Mouse (Mus musculus) CD4-positive helper T cell, adult 2 months (primary cell): Measurements from ENCODE around the gene Ssh3.
A peak's percentile ranks its signal among the peaks of the same experiment; 100 is the strongest.
"Not testable (repeated sequence)": the region's sequence is repeated elsewhere in the genome, so short reads cannot be mapped to it uniquely, and the experiment has no call there.

Experiments
- DNase-seq: peaks from one replicate; pipeline ENCODE4 v3.0.0-alpha.2; 2012; ENCODE audit warnings: low read depth, missing footprints, low spot score

Gene Ssh3

GRCm38 (mm10) chr19:4296611-4297010 is 27.6 kb upstream of the Ssh3 start:
- peak; percentile 11 for DNase-seq

DNA sequence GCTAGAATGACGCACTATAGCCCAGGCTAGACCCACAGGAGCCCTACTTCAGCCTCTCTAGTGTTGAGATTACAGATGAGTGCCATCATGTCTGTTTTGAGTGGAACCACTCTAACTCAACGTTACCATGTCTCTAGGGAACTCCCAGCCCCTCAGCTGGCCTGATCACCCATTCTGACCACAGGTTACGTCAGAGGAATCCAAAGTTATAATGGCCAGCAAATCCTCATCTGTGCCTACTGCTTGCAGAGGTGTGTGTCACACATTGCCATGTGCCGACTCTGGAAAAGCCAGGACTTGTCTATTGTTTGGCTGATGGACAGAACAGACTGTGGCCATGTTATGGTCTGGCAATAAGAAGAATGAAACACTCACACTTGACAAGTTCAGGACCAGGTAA is 26.4 kb upstream of the Ssh3 start:
- no peak for DNase-seq

DNA sequence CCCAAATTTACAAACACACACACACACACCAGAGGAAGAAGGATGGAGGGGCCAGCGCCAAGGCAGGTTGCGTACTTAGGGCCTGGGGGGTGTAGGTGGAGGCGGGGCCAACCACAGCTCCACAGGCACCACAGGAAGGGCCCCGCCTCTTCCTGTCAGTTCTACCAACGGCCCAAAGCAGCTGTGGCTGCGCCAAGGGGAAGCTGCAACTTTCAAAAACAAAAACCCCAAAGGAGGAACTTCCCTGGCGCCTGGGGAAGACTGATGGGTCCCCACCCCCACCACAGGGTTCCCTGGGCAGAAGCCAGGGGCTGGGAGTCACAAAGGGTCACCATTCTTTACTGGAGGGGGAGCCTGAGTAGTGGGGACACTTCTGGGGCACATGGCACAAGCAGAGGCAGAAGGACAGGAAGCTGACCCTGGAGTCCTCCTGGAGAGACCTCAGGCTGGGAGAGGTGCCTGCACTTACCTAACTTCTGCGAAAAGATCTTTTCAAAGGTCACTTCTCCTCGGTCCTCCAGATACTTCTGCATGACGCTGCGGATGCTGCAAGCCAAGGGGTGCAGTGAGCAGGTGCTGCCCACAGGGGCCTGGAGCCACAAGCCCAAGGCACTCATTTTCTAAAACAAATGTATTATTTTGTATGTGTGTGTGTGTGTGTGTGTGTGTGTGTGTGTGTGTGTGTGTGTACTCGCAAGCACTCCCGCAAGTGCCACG is 25.6 kb upstream of the Ssh3 start:
- DNase-seq, result peak; percentile 91

- DNase-seq, result no peak
Measured at GRCm38 (mm10) chr19:4291161-4291560, 22.2 kb upstream of the Ssh3 start.

DNA sequence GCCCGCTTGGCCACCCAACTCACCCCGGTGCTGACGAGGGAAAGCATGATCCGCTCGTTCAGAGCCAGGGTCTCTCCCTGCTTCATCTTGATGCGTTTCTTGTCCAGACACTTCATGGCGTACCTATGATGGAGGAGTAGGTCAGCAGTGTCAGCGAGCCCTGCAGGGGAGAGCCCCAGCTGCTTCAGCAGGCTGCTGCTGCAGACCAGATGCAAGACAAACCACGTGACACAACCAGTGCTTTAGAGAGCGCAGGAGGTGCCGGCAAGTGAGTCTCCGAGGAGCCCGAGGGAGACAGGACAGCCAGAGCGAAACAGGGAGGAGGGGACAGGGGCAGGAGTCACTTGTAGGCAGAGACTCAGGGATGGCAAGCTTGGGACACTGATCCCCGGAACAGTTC is 21.8 kb upstream of the Ssh3 start:
- no peak for DNase-seq

- DNase-seq, result no peak
Measured at GRCm38 (mm10) chr19:4283653-4284052, 14.7 kb upstream of the Ssh3 start.

DNA sequence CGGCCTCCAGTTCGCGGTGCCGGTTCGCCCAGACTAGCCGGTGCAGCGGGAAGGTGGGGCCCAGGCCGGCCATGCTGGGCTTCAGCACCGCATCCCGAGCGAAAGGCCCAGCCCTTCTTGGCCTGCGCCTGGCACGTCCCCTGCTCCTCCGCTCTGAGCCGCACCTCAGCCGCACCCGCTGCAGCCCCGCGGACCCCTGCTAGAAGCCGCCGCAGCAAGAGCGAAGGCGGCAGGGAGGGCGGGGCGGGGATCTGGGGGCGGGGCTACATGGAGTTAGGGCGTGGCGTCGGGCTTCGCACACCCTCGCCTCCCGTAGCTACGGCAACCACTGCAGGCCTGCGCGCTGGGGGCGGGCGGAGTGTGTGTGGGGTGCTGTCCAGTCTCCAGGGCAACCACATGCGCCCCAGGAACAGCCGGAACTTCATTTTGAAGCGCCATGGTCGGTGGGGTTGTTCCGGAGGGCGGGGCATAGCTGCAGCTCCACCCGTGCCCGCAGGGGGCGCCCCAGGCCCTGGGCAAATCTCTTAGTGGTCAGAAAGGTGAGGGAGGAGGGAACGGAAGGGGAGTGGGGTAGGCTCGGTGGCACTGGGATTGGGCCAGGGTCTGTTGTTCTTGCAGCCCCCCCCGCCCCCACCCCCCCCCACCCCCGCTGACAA is 14.0 kb upstream of the Ssh3 start, which contains the start of gene Ankrd13d:
Gene Ankrd13d, minus strand, starts transcription at position 240 of the 656 bp plus-strand sequence.
- DNase-seq, result peak; percentile 93

GRCm38 (mm10) chr19:4280425-4280824 is 11.4 kb upstream of the Ssh3 start:
- no peak for DNase-seq

GRCm38 (mm10) chr19:4279487-4279886 is 10.5 kb upstream of the Ssh3 start:
- peak; percentile 41 for DNase-seq

DNA sequence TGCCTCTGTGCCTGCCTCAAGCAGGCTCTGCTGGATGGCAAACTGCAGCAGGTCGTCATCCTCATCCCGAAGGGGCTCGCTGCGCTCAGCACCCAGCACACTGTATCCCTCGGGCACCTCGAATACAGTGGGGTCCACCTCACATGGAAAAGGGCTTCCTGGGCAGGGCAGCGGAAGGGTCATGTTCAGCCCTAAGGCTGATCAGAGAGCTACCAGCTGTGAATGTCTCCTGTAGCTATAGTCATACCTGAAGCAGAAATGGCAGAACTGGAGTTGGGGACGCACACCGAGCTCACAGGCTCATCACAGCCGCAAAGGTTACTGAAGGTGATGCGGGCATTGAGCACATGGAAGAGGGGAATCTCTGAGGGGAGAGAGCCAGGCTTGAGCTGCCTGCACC is 2.0 kb upstream of the Ssh3 start:
- no peak for DNase-seq

- DNase-seq, result no peak
Measured at GRCm38 (mm10) chr19:4270187-4270586, 1.2 kb upstream of the Ssh3 start.

- DNase-seq, result no peak
Measured at GRCm38 (mm10) chr19:4265956-4266355, 3.0 kb downstream of the Ssh3 start.

GRCm38 (mm10) chr19:4264171-4264780 is 4.7 kb downstream of the Ssh3 start:
- DNase-seq, result no peak

DNA sequence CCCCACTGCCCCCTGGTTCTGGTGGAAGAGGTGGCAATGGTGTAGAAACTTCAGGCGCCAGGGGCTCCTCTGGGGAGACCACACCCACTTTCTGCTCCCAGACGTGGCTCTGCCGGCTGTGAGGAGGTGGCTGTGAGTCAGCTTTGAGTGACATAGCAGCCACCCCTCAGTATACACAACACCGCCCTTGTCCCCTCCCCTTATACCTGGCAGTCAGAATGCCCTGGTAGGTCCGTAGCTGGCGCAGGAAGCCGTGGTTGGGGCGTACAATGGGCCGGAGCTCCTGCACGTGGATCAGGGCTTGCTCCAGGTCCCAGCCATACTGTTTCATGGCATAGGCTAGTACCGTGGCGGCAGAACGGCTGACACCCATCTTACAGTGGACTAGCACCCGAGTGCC is 5.3 kb downstream of the Ssh3 start:
- no peak for DNase-seq

DNA sequence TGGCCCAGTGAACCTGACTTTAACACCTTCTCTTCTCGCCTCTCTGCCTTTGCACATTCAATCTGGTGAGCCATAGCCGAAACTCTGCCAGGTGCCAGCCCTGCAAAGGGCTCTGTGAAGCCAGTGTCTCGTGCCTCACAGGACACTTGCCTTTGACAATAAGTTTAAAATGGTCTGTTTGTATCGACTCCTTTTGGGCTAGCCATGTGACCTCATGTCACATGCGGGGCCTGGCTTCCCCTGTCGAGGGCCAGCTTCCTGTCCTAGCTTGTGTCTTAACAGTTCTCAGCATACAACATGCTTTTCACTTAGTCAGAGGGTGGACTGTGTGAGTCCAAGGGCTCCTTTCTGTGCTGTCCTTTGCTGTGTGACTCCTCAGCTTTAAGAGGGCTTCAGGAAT is 6.2 kb downstream of the Ssh3 start:
- DNase-seq, result no peak

DNA sequence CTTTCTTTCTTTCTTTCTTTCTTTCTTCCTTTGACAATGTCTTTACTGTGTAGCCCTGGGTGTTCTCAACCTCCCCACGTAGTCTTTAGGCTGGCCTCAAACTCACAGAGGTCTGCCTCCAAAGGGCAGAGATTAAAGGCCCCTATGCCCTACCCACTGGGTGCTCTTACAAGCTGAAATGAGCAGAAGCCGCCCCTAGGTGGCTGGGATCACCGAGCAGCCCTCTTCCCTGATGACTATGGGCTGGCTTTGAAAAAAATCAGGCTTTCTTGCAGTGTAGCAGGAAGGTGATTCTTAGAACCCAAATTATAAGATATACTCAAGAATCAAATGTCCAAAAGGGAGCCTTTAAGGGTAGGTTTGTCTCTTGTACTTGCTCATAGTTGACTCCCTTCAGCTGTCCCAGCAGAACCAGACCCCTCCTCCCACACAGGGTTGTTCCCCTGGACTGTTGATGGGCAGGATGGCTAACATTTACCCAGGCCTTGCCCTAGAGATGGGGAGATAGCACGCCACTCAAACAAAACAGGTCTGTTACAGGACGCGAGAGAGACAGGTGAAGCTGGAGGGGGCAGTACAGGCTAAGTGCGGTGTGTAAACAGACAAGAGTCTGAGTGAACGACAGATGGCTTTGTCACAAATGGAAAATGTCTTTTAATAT is 7.8 kb downstream of the Ssh3 start:
- peak; percentile 60 for DNase-seq

DNA sequence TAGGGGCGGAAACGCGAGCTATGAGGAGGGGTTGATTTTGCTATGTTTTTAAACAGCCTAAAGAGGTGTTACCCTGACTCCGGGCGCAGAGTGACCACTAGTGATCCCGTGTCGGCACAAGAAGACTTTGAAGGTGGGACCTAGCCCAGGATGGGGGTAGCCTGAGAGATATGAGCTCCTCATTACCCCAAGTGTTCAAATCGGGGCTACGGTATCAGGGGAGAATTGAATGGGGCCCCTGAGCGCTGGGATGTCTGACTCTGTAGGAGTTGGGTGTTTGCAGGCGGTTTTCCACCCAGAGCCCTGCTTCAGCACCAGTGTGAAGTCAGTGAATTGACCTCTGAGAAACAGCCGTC is 11.1 kb downstream of the Ssh3 start:
- DNase-seq, result no peak

DNA sequence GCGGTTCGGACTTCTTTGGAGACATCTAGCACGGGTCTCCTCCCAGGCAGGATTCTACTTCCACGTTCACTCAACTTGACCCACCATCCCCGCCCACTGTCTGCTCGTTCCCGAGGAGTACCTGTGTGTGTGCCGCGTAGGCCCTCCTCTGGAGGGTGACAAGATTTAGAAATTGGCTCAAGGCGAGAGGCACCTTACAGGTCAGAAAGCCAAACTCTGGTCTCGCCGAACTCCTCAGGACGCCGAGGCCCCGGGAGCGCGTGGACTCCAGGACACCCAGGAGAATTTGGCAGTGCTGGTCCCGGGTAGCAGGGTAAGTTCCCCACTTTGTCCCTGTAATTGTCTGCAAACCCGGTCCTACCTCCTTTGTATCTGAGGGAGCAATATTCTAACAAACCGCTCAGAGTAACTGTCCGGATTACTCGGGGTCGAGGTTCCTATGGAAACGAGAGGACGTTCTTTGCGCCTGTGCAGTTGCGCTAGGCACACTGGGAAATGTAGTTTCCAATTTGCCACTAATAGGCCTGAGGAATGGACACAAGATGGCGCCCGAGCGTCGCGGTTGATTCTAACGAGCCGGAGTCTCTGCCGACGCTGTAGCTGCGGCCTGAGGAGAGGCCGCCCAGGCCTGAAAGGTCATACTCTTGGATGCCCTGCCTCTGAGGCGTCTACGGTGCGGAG is 11.6 kb downstream of the Ssh3 start:
- DNase-seq, result peak; percentile 91

GRCm38 (mm10) chr19:4255583-4256162 is 13.3 kb downstream of the Ssh3 start:
- peak; percentile 35 for DNase-seq

GRCm38 (mm10) chr19:4254230-4254629 is 14.8 kb downstream of the Ssh3 start:
- no peak for DNase-seq

GRCm38 (mm10) chr19:4248683-4249082 is 20.3 kb downstream of the Ssh3 start:
- DNase-seq, result not testable (repeated sequence)
